Mouse (Mus musculus): ENCODE measurements at regions not wholly inside any gene's neighbourhood (a gene's known extent, or its start where the extent isn't known, plus 50 kb on each side); places are given as distances from the start of the nearest gene placed in this dataset.

- no peak for DNase-seq (ENCODE audit: low spot score)
- no peak overlapping the region for H3K4me2 ChIP-seq
- 81% methylated on average over 4 of the region's 4 CpGs for WGBS
Measured at GRCm38 (mm10) chr5:126893063-126893462, 348.5 kb upstream of the Tmem132c start.

GRCm38 (mm10) chr5:126910084-126910483 lies 331.5 kb upstream of the Tmem132c start:
- ATAC-seq (replicated peaks; ENCODE audit: low FRiP score) (no peak), DNase-seq (ENCODE audit: low spot score) (no peak)
- no peak overlapping the region for H3K4me3 ChIP-seq (ENCODE audit: low read depth, low read length)
- 68% methylated on average over 2 of the region's 2 CpGs for WGBS
- H3K9ac ChIP-seq (ENCODE audit: low read depth, low read length): no peak overlapping the region
- H3K27me3 ChIP-seq (replicated peaks; ENCODE audit: control insufficient read depth, insufficient read depth, low read length): no peaks in the 10 kb centered on the region
- no peaks in the 10 kb centered on the region for H3K4me1 ChIP-seq (replicated peaks; ENCODE audit: control insufficient read depth, insufficient read depth, low read length)
- H3K27ac ChIP-seq (ENCODE audit: low read depth, low read length): no peak overlapping the region
- no peak overlapping the region for H3K4me2 ChIP-seq
- H3K36me3 ChIP-seq (ENCODE audit: control insufficient read depth, insufficient read depth, low read length): no peaks in the 10 kb centered on the region
- H3K9me3 ChIP-seq (ENCODE audit: control insufficient read depth, low read length): no peaks in the 10 kb centered on the region

More at GRCm38 (mm10) chr5:126893063-126893462, 348.5 kb upstream of the Tmem132c start:
- Histone ChIP-seq H3K9me3 (ENCODE audit: control insufficient read depth, low read length) (peaks cover 2% of the 10 kb centered on the region; the same call in 1 of the 2 replicates), H3K36me3 (ENCODE audit: control insufficient read depth, insufficient read depth, low read length) (no peaks in the 10 kb centered on the region), H3K4me1 (replicated peaks; ENCODE audit: control insufficient read depth, insufficient read depth, low read length) (no peaks in the 10 kb centered on the region), H3K9ac (ENCODE audit: low read depth, low read length) (no peak overlapping the region), H3K27ac (ENCODE audit: low read depth, low read length) (no peak overlapping the region), H3K27me3 (replicated peaks; ENCODE audit: control insufficient read depth, insufficient read depth, low read length) (no peaks in the 10 kb centered on the region), H3K4me3 (ENCODE audit: low read depth, low read length) (no peak overlapping the region)
- ATAC-seq (replicated peaks; ENCODE audit: low FRiP score): no peak

GRCm38 (mm10) chr5:126917300-126917699 lies 324.3 kb upstream of the Tmem132c start:
- no peak overlapping the region for H3K9ac ChIP-seq (ENCODE audit: low read depth, low read length)
- H3K36me3 ChIP-seq (ENCODE audit: control insufficient read depth, insufficient read depth, low read length): no peaks in the 10 kb centered on the region
- no peak for DNase-seq (ENCODE audit: low spot score)
- H3K27ac ChIP-seq (ENCODE audit: low read depth, low read length): no peak overlapping the region
- peaks cover 2% of the 10 kb centered on the region; the same call in 1 of the 2 replicates for H3K9me3 ChIP-seq (ENCODE audit: control insufficient read depth, low read length)
- WGBS: 65% methylated on average over 7 of the region's 7 CpGs
- H3K4me2 ChIP-seq: no peak overlapping the region
- H3K27me3 ChIP-seq (replicated peaks; ENCODE audit: control insufficient read depth, insufficient read depth, low read length): no peaks in the 10 kb centered on the region
- H3K4me1 ChIP-seq (replicated peaks; ENCODE audit: control insufficient read depth, insufficient read depth, low read length): no peaks in the 10 kb centered on the region
- H3K4me3 ChIP-seq (ENCODE audit: low read depth, low read length): no peak overlapping the region
- ATAC-seq (replicated peaks; ENCODE audit: low FRiP score): no peak

- H3K36me3 ChIP-seq (ENCODE audit: control insufficient read depth, insufficient read depth, low read length): no peaks in the 10 kb centered on the region
- H3K4me2 ChIP-seq: no peak overlapping the region
- H3K27me3 ChIP-seq (replicated peaks; ENCODE audit: control insufficient read depth, insufficient read depth, low read length): no peaks in the 10 kb centered on the region
- no peak overlapping the region for H3K9ac ChIP-seq (ENCODE audit: low read depth, low read length)
- DNase-seq (ENCODE audit: low spot score): no peak
- no peaks in the 10 kb centered on the region for H3K9me3 ChIP-seq (ENCODE audit: control insufficient read depth, low read length)
- no peak for ATAC-seq (replicated peaks; ENCODE audit: low FRiP score)
- no peaks in the 10 kb centered on the region for H3K4me1 ChIP-seq (replicated peaks; ENCODE audit: control insufficient read depth, insufficient read depth, low read length)
- no peak overlapping the region for H3K27ac ChIP-seq (ENCODE audit: low read depth, low read length)
- WGBS: 54% methylated on average over 2 of the region's 2 CpGs
- no peak overlapping the region for H3K4me3 ChIP-seq (ENCODE audit: low read depth, low read length)
Measured at GRCm38 (mm10) chr5:126933466-126933865, 308.1 kb upstream of the Tmem132c start.

- H3K27me3 ChIP-seq (replicated peaks; ENCODE audit: control insufficient read depth, insufficient read depth, low read length): no peaks in the 10 kb centered on the region
- DNase-seq (ENCODE audit: low spot score) (no peak), ATAC-seq (replicated peaks; ENCODE audit: low FRiP score) (no peak)
- H3K9ac ChIP-seq (ENCODE audit: low read depth, low read length): no peak overlapping the region
- no peak overlapping the region for H3K4me2 ChIP-seq
- H3K36me3 ChIP-seq (ENCODE audit: control insufficient read depth, insufficient read depth, low read length): no peaks in the 10 kb centered on the region
- H3K4me1 ChIP-seq (replicated peaks; ENCODE audit: control insufficient read depth, insufficient read depth, low read length): no peaks in the 10 kb centered on the region
- H3K4me3 ChIP-seq (ENCODE audit: low read depth, low read length): no peak overlapping the region
- 80% methylated on average over 7 of the region's 7 CpGs for WGBS
- 0 out of 2 replicates have a peak, but pooled peaks cover 3% of the 10 kb centered on the region for H3K9me3 ChIP-seq (ENCODE audit: control insufficient read depth, low read length)
- no peak overlapping the region for H3K27ac ChIP-seq (ENCODE audit: low read depth, low read length)
Measured at GRCm38 (mm10) chr5:126944861-126945260, 296.7 kb upstream of the Tmem132c start.

- Histone ChIP-seq H3K9me3 (ENCODE audit: control insufficient read depth, low read length) (0 out of 2 replicates have a peak, but pooled peaks cover 5% of the 10 kb centered on the region), H3K9ac (ENCODE audit: low read depth, low read length) (no peak overlapping the region), H3K4me3 (ENCODE audit: low read depth, low read length) (no peak overlapping the region), H3K36me3 (ENCODE audit: control insufficient read depth, insufficient read depth, low read length) (no peaks in the 10 kb centered on the region), H3K4me1 (replicated peaks; ENCODE audit: control insufficient read depth, insufficient read depth, low read length) (no peaks in the 10 kb centered on the region), H3K27me3 (replicated peaks; ENCODE audit: control insufficient read depth, insufficient read depth, low read length) (no peaks in the 10 kb centered on the region), H3K4me2 (no peak overlapping the region), H3K27ac (ENCODE audit: low read depth, low read length) (no peak overlapping the region)
- ATAC-seq (replicated peaks; ENCODE audit: low FRiP score): no peak
- DNase-seq (ENCODE audit: low spot score): no peak
- WGBS: 63% methylated on average over 5 of the region's 5 CpGs
Measured at GRCm38 (mm10) chr5:126954189-126954588, 287.4 kb upstream of the Tmem132c start.

- Histone ChIP-seq H3K9me3 (ENCODE audit: control insufficient read depth, low read length) (0 out of 2 replicates have a peak, but pooled peaks cover 7% of the 10 kb centered on the region), H3K27ac (ENCODE audit: low read depth, low read length) (no peak overlapping the region), H3K27me3 (replicated peaks; ENCODE audit: control insufficient read depth, insufficient read depth, low read length) (no peaks in the 10 kb centered on the region), H3K4me1 (replicated peaks; ENCODE audit: control insufficient read depth, insufficient read depth, low read length) (no peaks in the 10 kb centered on the region), H3K4me2 (no peak overlapping the region), H3K4me3 (ENCODE audit: low read depth, low read length) (no peak overlapping the region), H3K36me3 (ENCODE audit: control insufficient read depth, insufficient read depth, low read length) (no peaks in the 10 kb centered on the region), H3K9ac (ENCODE audit: low read depth, low read length) (no peak overlapping the region)
- DNase-seq (ENCODE audit: low spot score) (no peak), ATAC-seq (replicated peaks; ENCODE audit: low FRiP score) (no peak)
- whole genome bisulfite sequencing: 76% methylated on average over 6 of the region's 6 CpGs
Measured at GRCm38 (mm10) chr5:126954634-126955033, 287.0 kb upstream of the Tmem132c start.

- H3K9me3 ChIP-seq (ENCODE audit: control insufficient read depth, low read length): no peaks in the 10 kb centered on the region
- H3K9ac ChIP-seq (ENCODE audit: low read depth, low read length): no peak overlapping the region
- H3K27me3 ChIP-seq (replicated peaks; ENCODE audit: control insufficient read depth, insufficient read depth, low read length): no peaks in the 10 kb centered on the region
- H3K4me3 ChIP-seq (ENCODE audit: low read depth, low read length): no peak overlapping the region
- 82% methylated on average over 4 of the region's 4 CpGs for WGBS
- ATAC-seq (replicated peaks; ENCODE audit: low FRiP score) (no peak), DNase-seq (ENCODE audit: low spot score) (no peak)
- no peaks in the 10 kb centered on the region for H3K4me1 ChIP-seq (replicated peaks; ENCODE audit: control insufficient read depth, insufficient read depth, low read length)
- H3K4me2 ChIP-seq: no peak overlapping the region
- no peaks in the 10 kb centered on the region for H3K36me3 ChIP-seq (ENCODE audit: control insufficient read depth, insufficient read depth, low read length)
- H3K27ac ChIP-seq (ENCODE audit: low read depth, low read length): no peak overlapping the region
Measured at GRCm38 (mm10) chr5:126964577-126964976, 277.0 kb upstream of the Tmem132c start.

GRCm38 (mm10) chr5:126967076-126967475 lies 274.5 kb upstream of the Tmem132c start:
- no peak overlapping the region for H3K4me2 ChIP-seq
- no peak overlapping the region for H3K4me3 ChIP-seq (ENCODE audit: low read depth, low read length)
- ATAC-seq (replicated peaks; ENCODE audit: low FRiP score) (no peak), DNase-seq (ENCODE audit: low spot score) (no peak)
- H3K27me3 ChIP-seq (replicated peaks; ENCODE audit: control insufficient read depth, insufficient read depth, low read length): no peaks in the 10 kb centered on the region
- no peaks in the 10 kb centered on the region for H3K4me1 ChIP-seq (replicated peaks; ENCODE audit: control insufficient read depth, insufficient read depth, low read length)
- WGBS: 75% methylated on average over 4 of the region's 4 CpGs
- no peak overlapping the region for H3K9ac ChIP-seq (ENCODE audit: low read depth, low read length)
- no peak overlapping the region for H3K27ac ChIP-seq (ENCODE audit: low read depth, low read length)
- H3K9me3 ChIP-seq (ENCODE audit: control insufficient read depth, low read length): no peaks in the 10 kb centered on the region
- H3K36me3 ChIP-seq (ENCODE audit: control insufficient read depth, insufficient read depth, low read length): no peaks in the 10 kb centered on the region
